ENCODE assay signal across 1 mouse cellular context in genomic region chr3:108044394-108045140, GRCm38 (mm10).
TF ChIP-seq lines count a peak whose summit lies in the region.

TSS of gene Gstm4 (minus strand) at chr3:108044894.

TF ChIP-seq in MEL, 35 proteins besides CTCF, POLR2A, EP300 and RAD21 (continued from another document):
- TF ChIP-seq POLR2AphosphoS5 (IDR thresholded peaks at IDR 0.05; ENCODE audit: borderline replicate concordance, low read depth, low read length) (no peak), ZMIZ1 (IDR thresholded peaks at IDR 0.05; ENCODE audit: low read depth, low read length) (peak; percentile 58; the same call in 1 of the 2 replicates), ZNF384 (IDR thresholded peaks at IDR 0.05; ENCODE audit: low read depth, low read length) (no peak)
